Mouse (Mus musculus): ENCODE data around the gene 4933415F23Rik. TPM values are rescaled to one million over a fixed set of nuclear protein-coding genes. Genes with fewer than 3 reads are reported as not detected.
"Not testable (repeated sequence)": the region's sequence is repeated elsewhere in the genome, so short reads cannot be mapped to it uniquely, and the experiment has no call there.

Gene 4933415F23Rik
- polyA plus RNA-seq (2016; fragmentation: Nextera tagmentation; extraction: Ambion mirVana), result not detected in 2 replicates

DNA sequence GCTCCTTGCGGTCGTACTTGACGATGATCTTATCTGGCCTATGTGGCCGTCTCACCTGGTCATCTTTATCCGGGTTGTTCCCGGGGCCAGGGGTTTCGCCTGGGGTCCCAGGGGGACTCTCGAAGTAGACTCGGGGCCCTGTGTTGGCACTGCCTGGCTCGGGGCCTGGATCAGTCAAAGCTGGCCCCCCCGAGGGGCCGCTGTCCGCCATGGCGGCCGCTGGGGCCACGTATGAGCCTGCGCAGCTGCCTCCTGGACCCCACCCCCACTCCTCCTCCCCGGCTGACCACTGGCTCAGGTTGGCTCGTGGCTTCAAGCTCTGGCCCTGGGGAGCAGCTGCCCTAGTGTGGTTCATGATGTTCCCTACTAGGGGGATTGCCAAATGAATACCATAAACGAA is at the start of gene 4933415F23Rik:
Gene 4933415F23Rik, minus strand, starts transcription at position 233 of the 400 bp plus-strand sequence.
- WGBS, result 94% methylated on average over 20 of the region's 20 CpGs
- Histone ChIP-seq H3K4me3 (no peak within 1 kb of the TSS), H3K4me1 (no peaks in the 10 kb centered on the region), H3K27me3 (replicated peaks; ENCODE audit: low read depth, poor library complexity, severe bottlenecking) (no peaks in the 10 kb centered on the region), H3K9me3 (peaks cover 3% of the 10 kb centered on the region; the same call in 1 of the 2 replicates), H3K27ac (replicated peaks) (no peak within 1 kb of the TSS), H3K36me3 (replicated peaks) (no peaks in the 10 kb centered on the region)
- no peak for DNase-seq (ENCODE audit: low spot score)

GRCm38 (mm10) chr1:23151722-23152121 is 49.7 kb upstream of the 4933415F23Rik start:
- DNase-seq (ENCODE audit: low spot score), result no peak
- Histone ChIP-seq H3K27ac (replicated peaks) (no peak overlapping the region), H3K36me3 (replicated peaks) (no peaks in the 10 kb centered on the region), H3K27me3 (replicated peaks; ENCODE audit: low read depth, poor library complexity, severe bottlenecking) (no peaks in the 10 kb centered on the region), H3K4me3 (no peak overlapping the region), H3K9me3 (no peaks in the 10 kb centered on the region), H3K4me1 (no peaks in the 10 kb centered on the region)
- 76% methylated on average over 1 of the region's 1 CpGs for WGBS

GRCm38 (mm10) chr1:23146198-23146873 is 44.3 kb upstream of the 4933415F23Rik start:
- no peaks in the 10 kb centered on the region for H3K9me3 ChIP-seq
- H3K4me3 ChIP-seq, result no peak overlapping the region
- no peak for DNase-seq (ENCODE audit: low spot score)
- H3K4me1 ChIP-seq, result no peaks in the 10 kb centered on the region
- no peaks in the 10 kb centered on the region for H3K27me3 ChIP-seq (replicated peaks; ENCODE audit: low read depth, poor library complexity, severe bottlenecking)
- WGBS, result 76% methylated on average over 5 of the region's 5 CpGs
- no peaks in the 10 kb centered on the region for H3K36me3 ChIP-seq (replicated peaks)
- H3K27ac ChIP-seq (replicated peaks), result no peak overlapping the region

- H3K36me3 ChIP-seq (replicated peaks), result no peaks in the 10 kb centered on the region
- no peaks in the 10 kb centered on the region for H3K27me3 ChIP-seq (replicated peaks; ENCODE audit: low read depth, poor library complexity, severe bottlenecking)
- H3K27ac ChIP-seq (replicated peaks), result no peak overlapping the region
- DNase-seq (ENCODE audit: low spot score), result no peak
- 87% methylated on average over 10 of the region's 10 CpGs for WGBS
- H3K4me1 ChIP-seq, result no peaks in the 10 kb centered on the region
- H3K9me3 ChIP-seq, result no peaks in the 10 kb centered on the region
- H3K4me3 ChIP-seq, result no peak overlapping the region
These were observed 39.2 kb upstream of the 4933415F23Rik start for GRCm38 (mm10) chr1:23141121-23141811.

DNA sequence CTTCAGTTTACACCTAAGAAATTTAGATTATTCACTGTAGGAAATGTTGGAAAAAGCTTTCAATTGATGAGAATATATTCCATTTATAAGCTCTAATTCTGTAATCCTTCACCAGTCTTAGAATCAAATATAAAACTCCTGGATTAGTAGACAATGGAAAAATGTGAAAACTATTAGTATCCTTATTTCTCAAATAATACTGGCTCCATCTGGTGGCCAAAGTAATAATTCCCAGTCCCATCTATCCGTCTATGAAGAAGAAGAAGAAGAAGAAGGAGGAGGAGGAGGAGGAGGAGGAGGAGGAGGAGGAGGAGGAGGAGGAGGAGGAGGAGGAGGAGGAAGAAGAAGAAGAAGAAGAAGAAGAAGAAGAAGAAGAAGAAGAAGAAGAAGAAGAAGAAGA is 38.5 kb upstream of the 4933415F23Rik start:
- H3K27ac ChIP-seq (replicated peaks); H3K9me3 ChIP-seq; H3K4me3 ChIP-seq; H3K4me1 ChIP-seq; DNase-seq (ENCODE audit: low spot score); H3K36me3 ChIP-seq (replicated peaks); H3K27me3 ChIP-seq (replicated peaks; ENCODE audit: low read depth, poor library complexity, severe bottlenecking): not testable (repeated sequence)
- 0% methylated on average over 1 of the region's 1 CpGs for WGBS

DNA sequence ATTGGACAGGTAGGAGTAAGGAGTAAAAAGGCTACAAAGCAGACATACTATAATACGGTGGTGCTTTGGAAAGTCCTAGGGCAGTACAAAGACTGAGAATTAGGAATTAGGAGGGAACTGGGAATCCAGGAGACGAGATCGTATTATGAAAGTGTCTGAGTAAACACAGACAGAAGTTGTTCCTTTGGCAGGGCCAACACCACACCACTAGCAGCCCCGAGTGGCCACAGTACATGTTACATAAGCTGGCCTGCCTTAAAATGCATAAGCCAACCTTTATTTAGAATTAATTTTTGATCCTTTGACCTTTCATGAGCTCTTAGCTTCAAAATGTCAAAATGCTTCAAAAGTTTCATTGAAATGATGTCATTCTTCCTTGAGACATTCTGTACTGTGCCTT is 18.8 kb upstream of the 4933415F23Rik start:
- Histone ChIP-seq H3K36me3 (replicated peaks) (no peaks in the 10 kb centered on the region), H3K4me3 (no peak overlapping the region), H3K9me3 (no peaks in the 10 kb centered on the region), H3K27ac (replicated peaks) (no peak overlapping the region), H3K27me3 (replicated peaks; ENCODE audit: low read depth, poor library complexity, severe bottlenecking) (no peaks in the 10 kb centered on the region), H3K4me1 (no peaks in the 10 kb centered on the region)
- DNase-seq (ENCODE audit: low spot score), result no peak
- 76% methylated on average over 4 of the region's 4 CpGs for WGBS

GRCm38 (mm10) chr1:23119406-23119805 is 17.4 kb upstream of the 4933415F23Rik start:
- Histone ChIP-seq H3K27ac (replicated peaks) (no peak overlapping the region), H3K9me3 (no peaks in the 10 kb centered on the region), H3K27me3 (replicated peaks; ENCODE audit: low read depth, poor library complexity, severe bottlenecking) (no peaks in the 10 kb centered on the region), H3K4me3 (no peak overlapping the region), H3K4me1 (no peaks in the 10 kb centered on the region), H3K36me3 (replicated peaks) (no peaks in the 10 kb centered on the region)
- DNase-seq (ENCODE audit: low spot score), result no peak
- 62% methylated on average over 4 of the region's 4 CpGs for WGBS

DNA sequence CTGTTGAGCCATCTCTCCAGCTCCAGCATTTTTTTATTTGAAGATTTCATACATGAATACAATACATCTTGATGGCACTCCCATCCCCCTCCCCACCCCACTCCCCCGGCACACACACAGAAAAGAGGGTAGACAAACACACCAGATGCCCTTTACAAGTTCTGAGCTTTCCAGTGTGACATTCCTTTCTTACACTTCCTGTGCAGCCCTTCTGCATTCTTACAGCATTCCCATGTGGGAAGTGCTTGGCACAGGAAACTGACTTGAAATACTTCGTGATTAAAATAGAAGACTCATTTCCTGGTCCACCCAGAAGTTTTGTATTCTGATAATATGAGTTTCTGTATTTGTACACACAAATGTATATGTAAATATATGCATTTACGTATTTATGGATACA is 15.4 kb upstream of the 4933415F23Rik start:
- H3K4me1 ChIP-seq, result no peaks in the 10 kb centered on the region
- no peaks in the 10 kb centered on the region for H3K9me3 ChIP-seq
- H3K27ac ChIP-seq (replicated peaks), result no peak overlapping the region
- no peaks in the 10 kb centered on the region for H3K27me3 ChIP-seq (replicated peaks; ENCODE audit: low read depth, poor library complexity, severe bottlenecking)
- no peak for DNase-seq (ENCODE audit: low spot score)
- no peaks in the 10 kb centered on the region for H3K36me3 ChIP-seq (replicated peaks)
- no peak overlapping the region for H3K4me3 ChIP-seq
- WGBS, result 54% methylated on average over 3 of the region's 3 CpGs

GRCm38 (mm10) chr1:23109191-23109590 is 7.1 kb upstream of the 4933415F23Rik start:
- no peak overlapping the region for H3K27ac ChIP-seq (replicated peaks)
- H3K4me3 ChIP-seq, result no peak overlapping the region
- no peaks in the 10 kb centered on the region for H3K4me1 ChIP-seq
- H3K36me3 ChIP-seq (replicated peaks), result no peaks in the 10 kb centered on the region
- no peaks in the 10 kb centered on the region for H3K9me3 ChIP-seq
- DNase-seq (ENCODE audit: low spot score), result no peak
- whole genome bisulfite sequencing, result 96% methylated on average over 1 of the region's 1 CpGs
- H3K27me3 ChIP-seq (replicated peaks; ENCODE audit: low read depth, poor library complexity, severe bottlenecking), result no peaks in the 10 kb centered on the region

GRCm38 (mm10) chr1:23102881-23103280 is 828 bp upstream of the 4933415F23Rik start:
- no peak overlapping the region for H3K27ac ChIP-seq (replicated peaks)
- no peak for DNase-seq (ENCODE audit: low spot score)
- H3K9me3 ChIP-seq, result peaks cover 3% of the 10 kb centered on the region; the same call in 1 of the 2 replicates
- H3K27me3 ChIP-seq (replicated peaks; ENCODE audit: low read depth, poor library complexity, severe bottlenecking), result no peaks in the 10 kb centered on the region
- no peaks in the 10 kb centered on the region for H3K4me1 ChIP-seq
- WGBS, result 84% methylated on average over 4 of the region's 4 CpGs
- H3K4me3 ChIP-seq, result no peak overlapping the region
- H3K36me3 ChIP-seq (replicated peaks), result no peaks in the 10 kb centered on the region

- 71% methylated on average over 1 of the region's 1 CpGs for WGBS
- DNase-seq (ENCODE audit: low spot score), result no peak
- H3K36me3 ChIP-seq (replicated peaks), result no peaks in the 10 kb centered on the region
- no peaks in the 10 kb centered on the region for H3K4me1 ChIP-seq
- peaks cover 3% of the 10 kb centered on the region; the same call in 1 of the 2 replicates for H3K9me3 ChIP-seq
- no peaks in the 10 kb centered on the region for H3K27me3 ChIP-seq (replicated peaks; ENCODE audit: low read depth, poor library complexity, severe bottlenecking)
- no peak overlapping the region for H3K4me3 ChIP-seq
- no peak overlapping the region for H3K27ac ChIP-seq (replicated peaks)
These were observed 2.3 kb downstream of the 4933415F23Rik start for GRCm38 (mm10) chr1:23099791-23100190.

- no peaks in the 10 kb centered on the region for H3K4me1 ChIP-seq
- no peak overlapping the region for H3K27ac ChIP-seq (replicated peaks)
- no peaks in the 10 kb centered on the region for H3K36me3 ChIP-seq (replicated peaks)
- H3K9me3 ChIP-seq, result peaks cover 3% of the 10 kb centered on the region; the same call in 1 of the 2 replicates
- WGBS, result 91% methylated on average over 2 of the region's 2 CpGs
- no peaks in the 10 kb centered on the region for H3K27me3 ChIP-seq (replicated peaks; ENCODE audit: low read depth, poor library complexity, severe bottlenecking)
- no peak for DNase-seq (ENCODE audit: low spot score)
- no peak overlapping the region for H3K4me3 ChIP-seq
These were observed 3.6 kb downstream of the 4933415F23Rik start for GRCm38 (mm10) chr1:23098451-23098850.

GRCm38 (mm10) chr1:23097996-23098395 is 4.1 kb downstream of the 4933415F23Rik start:
- Histone ChIP-seq H3K36me3 (replicated peaks) (no peaks in the 10 kb centered on the region), H3K4me1 (no peaks in the 10 kb centered on the region), H3K4me3 (no peak overlapping the region), H3K27me3 (replicated peaks; ENCODE audit: low read depth, poor library complexity, severe bottlenecking) (no peaks in the 10 kb centered on the region), H3K27ac (replicated peaks) (no peak overlapping the region), H3K9me3 (peaks cover 3% of the 10 kb centered on the region; the same call in 1 of the 2 replicates)
- 90% methylated on average over 4 of the region's 4 CpGs for WGBS
- no peak for DNase-seq (ENCODE audit: low spot score)

Data from embryonic facial prominence, embryonic 10.5 days (tissue).